Mouse (Mus musculus): ENCODE results near the gene Cacna1s. TPM values are rescaled to one million over a fixed set of nuclear protein-coding genes. Genes with fewer than 3 reads are reported as not detected.

Cacna1s gene
- polyA plus RNA-seq, 1 experiment from 2014 or later = 0.08 TPM

Other genes with a start within 250 kb of the Cacna1s start
- gene Lad1, start 234.2 kb upstream of the Cacna1s start, polyA plus RNA-seq (2016; fragmentation: Nextera tagmentation; extraction: Ambion mirVana) = 0.26 and 0.79 TPM in 2 replicates
- 1.5 and 3.3 TPM in 2 replicates for gene Tnnt2, start 216.4 kb upstream of the Cacna1s start, polyA plus RNA-seq (2016; fragmentation: Nextera tagmentation; extraction: Ambion mirVana)
- gene Pkp1, start 133.5 kb upstream of the Cacna1s start, polyA plus RNA-seq (2016; fragmentation: Nextera tagmentation; extraction: Ambion mirVana) = not detected in 2 replicates
- gene Igfn1, start 46.4 kb upstream of the Cacna1s start, polyA plus RNA-seq (2016; fragmentation: Nextera tagmentation; extraction: Ambion mirVana) = not detected in 2 replicates
- gene Tmem9, start 44.6 kb upstream of the Cacna1s start, polyA plus RNA-seq (2016; fragmentation: Nextera tagmentation; extraction: Ambion mirVana) = 95.0 and 103 TPM in 2 replicates
- gene Ascl5, start 1.9 kb upstream of the Cacna1s start, polyA plus RNA-seq (2016; fragmentation: Nextera tagmentation; extraction: Ambion mirVana) = not detected in 2 replicates
- gene Kif21b, start 78.6 kb downstream of the Cacna1s start, polyA plus RNA-seq (2016; fragmentation: Nextera tagmentation; extraction: Ambion mirVana) = 2.9 and 3.6 TPM in 2 replicates
- not detected in 2 replicates for gene Mroh3, start 160.1 kb downstream of the Cacna1s start, polyA plus RNA-seq (2016; fragmentation: Nextera tagmentation; extraction: Ambion mirVana)
- 0.67 and 1.0 TPM in 2 replicates for gene Inava, start 181.5 kb downstream of the Cacna1s start, polyA plus RNA-seq (2016; fragmentation: Nextera tagmentation; extraction: Ambion mirVana)
- gene Gpr25, start 208.1 kb downstream of the Cacna1s start, polyA plus RNA-seq (2016; fragmentation: Nextera tagmentation; extraction: Ambion mirVana) = not detected in 2 replicates

All from liver, embryonic 12.5 days (tissue).